Mouse (Mus musculus): ENCODE data around the gene Coro6. TPM values are rescaled to one million over a fixed set of nuclear protein-coding genes. Genes with fewer than 3 reads are reported as not detected.

Gene Coro6
- total RNA-seq, 2 experiments from 2014 or later: 37.6 to 48.5 TPM

DNA sequence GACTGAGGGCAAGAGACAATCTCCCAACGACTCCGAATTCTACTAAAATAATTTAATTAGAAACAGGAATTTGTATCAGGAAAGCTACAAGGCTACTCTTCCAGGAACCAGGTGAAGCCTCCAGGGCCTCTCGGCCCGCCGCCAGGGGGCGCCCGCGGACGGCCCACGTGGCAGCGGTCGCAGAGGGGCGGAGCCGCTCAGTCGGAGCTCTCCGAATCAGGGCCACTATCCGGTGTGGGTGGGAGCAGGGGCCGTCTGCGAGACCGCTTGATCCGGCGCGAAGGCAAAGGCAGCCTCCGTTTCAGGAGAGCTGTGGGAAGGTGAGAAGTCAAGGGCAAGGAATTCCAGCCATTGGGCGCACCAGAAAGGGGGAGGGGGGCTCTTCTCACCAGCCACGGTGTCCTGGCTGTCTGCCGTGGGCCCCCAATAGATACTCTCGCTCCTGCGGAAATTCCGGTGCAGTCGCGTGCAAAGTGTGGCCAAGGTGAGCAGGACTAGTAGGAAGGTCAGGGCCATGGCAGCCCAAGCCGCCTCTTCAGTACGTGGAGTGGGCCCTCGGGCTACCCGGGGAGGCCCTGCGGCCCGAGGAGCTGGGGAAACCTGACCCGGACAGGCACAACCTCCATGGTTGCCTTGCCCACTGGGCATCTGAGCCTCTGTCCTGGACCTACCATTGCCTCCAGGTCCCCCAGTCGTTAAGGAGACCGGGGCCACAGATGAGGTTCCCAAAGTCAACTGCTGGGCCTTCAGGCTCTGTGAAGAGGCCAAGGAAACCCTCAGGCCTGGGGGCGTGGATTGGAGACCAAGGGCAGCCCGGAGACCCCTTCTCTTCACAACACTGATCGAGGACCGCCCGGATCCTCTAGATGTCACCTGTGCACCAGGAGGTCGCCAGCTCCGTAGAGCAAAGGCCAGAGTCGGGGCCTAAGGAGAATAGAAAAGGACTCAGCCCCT lies 46.1 kb downstream of the Coro6 start:
- peak; percentile 82 to 89 for DNase-seq (ENCODE audit: low spot score in 2 of 2)

DNA sequence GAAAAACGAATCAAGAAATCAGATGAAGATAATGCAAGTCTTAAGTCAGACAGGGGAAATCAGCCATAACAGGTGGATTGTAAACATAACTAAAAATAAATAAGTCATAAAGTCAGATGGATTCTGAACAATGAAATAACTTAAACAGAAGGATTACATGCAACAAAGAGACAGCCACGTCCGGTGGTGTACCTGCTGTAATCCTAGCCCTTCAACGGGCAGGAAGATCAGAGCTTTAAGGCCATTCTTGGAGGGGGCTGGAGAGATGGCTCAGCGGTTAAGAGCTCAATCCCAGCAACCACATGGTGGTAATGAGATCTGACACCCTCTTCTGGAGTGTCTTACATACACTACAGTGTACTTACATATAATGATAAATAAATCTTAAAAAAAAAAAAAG lies 49.1 kb downstream of the Coro6 start:
- no peak for DNase-seq (ENCODE audit: low spot score in 2 of 2)

DNA sequence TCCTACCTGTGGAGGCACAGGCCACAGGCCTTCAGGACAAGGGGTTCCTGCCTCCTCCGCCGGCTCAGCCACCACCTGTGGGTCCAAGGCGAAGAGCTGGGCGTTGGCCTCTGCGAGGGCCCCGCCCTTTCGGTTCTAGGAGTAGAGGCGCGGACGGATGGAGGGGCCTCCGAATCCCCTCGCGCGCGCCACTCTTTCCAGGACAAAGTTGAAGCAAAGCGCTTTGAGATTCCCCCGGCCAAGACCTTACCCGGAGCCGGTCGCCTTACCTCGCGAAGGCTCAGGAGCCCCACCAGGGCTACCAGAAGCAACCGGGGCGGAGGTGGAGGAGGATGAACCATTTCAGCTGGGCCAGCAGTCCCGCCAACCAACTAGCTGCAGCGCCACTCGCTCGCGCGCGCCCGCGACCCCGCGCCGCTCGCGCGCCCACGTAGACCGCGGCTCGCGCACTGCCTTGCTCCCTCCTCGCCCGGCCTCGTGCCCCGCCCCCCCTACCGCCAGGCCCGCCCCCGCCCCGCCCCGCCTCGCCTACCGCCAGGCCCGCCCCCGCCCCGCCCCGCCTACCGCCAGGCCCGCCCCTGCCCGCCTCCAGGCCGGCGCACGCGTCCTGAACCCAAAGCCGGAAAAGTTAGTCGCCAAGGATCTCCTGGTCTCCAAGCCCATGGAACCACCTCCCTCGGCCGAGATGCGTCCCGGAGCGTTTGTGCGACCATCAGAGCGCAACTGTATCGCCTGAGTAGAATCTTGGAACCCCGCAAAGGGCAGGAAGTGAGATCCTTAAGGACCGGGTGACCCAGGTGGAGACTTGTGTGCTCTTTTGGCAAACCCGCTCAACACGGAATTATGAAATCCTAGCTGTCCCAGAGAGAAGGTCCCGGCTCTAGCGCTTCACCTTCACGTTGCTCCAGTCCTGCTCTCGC lies 50.9 kb downstream of the Coro6 start:
- peak in 1 of 2 experiments; percentile 41 for DNase-seq (ENCODE audit: low spot score in 2 of 2)

DNA sequence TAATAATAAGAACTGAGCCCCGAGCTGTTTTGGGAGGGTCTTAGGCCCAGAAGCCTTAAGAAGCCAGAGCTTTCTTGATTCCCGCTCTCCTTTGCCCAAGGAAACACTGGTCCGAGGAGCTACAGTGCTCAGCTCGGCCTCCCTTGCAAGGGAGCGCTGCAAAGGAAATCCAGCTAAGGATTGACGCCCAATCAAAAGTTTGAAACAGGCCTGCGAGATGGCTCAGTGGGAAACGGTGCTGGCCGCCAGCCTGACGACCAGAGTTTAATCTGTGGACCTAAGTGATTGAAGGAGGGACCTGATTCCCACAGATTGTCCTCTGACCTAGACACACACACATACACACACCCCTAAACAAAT lies 51.6 kb downstream of the Coro6 start:
- no peak for DNase-seq (ENCODE audit: low spot score in 2 of 2)

DNA sequence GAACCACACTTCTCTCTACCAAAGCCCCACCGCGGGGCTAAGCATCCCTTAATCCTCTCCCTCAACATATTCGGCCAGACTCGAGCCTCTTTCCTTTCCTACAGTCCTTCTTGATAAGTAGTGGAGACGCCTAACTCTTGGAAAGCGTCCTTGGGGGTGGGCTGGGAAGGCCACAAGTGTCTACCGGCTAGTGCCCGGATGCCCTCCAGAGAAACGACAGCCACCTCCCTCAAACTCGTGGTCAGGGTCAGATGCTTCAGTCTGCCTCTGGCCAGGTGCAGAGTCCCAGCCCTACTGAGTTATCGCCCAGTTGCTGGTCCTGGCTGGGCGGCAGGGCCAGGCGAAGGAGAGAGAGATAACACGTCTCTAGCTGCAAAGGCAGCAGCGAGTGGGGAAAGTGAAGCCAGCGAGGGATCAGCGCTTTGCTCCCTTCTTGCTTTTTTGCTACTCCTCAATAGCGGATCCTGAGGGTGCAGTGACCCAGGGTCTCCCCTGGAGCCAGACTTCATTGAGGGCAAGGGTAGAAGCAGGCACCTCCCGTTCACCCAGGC lies 52.1 kb downstream of the Coro6 start:
- no peak for DNase-seq (ENCODE audit: low spot score in 2 of 2)

DNA sequence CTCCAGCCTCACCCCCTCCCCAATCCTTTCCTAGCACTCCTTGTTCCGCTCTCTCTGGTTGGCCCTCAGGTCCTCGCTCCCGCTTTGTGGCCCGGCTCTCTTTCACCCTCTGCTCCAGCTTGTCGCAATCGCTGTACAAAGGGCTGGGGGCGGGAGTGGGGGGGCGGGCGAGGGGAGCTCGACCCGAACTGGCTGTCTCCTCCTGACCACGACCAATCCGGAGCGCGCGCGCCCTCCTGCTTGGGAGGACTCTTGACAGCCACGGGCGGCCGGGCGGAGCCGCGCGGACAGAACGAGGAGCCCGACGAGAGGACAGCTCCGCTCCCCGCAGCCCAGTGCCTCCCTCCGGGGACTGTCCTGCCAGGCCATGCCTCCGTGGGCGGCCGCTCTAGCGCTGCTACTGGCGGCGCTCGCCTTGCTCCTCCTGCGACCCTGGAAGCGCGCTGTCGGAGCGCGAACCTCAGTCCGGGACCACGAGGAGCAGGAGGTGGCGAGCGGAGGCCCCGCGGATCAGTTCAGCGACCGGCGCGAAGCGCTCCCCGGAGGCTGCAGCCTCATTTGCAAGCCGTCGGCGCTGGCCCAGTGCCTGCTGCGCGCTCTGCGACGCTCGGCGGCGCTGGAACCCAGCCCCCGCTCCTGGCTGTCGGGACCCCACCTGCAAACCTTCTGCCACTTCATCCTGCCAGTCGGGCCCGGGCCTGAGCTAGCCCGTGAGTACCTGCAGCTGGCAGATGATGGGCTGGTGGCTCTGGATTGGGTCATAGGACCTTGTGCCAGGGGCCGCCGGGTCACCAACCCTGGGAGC lies 52.8 kb downstream of the Coro6 start, which contains the start of gene Abhd15:
Abhd15 (plus strand) TSS at position 290 of the 805 bp plus-strand sequence.
- peak in 1 of 2 experiments; percentile 49 for DNase-seq (ENCODE audit: low spot score in 2 of 2)

DNA sequence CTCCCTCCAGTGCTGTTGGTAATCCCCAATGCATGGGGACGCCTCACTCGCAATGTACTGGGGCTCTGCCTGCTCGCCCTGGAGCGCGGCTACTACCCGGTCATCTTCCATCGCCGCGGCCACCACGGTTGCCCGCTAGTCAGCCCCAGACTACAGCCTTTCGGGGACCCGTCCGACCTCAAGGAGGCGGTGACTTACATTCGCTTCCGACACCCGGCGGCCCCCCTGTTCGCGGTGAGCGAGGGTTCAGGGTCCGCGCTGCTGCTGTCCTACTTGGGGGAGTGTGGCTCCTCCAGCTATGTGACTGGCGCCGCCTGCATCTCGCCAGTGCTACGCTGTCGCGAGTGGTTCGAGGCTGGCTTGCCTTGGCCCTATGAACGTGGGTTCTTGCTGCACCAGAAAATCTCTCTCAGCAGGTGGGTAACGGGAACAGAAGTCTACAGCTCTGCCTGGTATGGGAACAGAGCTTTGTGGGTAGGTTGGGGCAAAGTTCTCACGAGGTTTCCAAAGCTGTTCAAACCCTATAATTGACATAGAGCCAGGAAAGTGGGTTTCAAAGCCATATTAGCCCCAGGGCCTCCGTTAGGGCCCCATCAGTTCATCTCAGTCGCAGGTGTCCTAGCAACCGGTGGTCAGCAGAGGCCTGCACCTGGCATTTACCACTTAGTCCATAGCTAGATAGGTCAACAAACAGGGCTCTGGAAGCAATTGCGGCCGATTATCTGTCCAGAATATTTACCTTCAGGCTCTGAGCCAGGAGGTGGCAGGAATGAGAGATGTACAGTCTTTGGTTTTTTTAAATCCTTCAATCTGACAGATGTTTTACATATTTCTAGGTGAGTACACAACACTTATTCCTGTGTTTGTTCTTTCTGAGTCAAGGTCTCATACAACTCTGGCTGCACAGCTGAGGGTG lies 53.7 kb downstream of the Coro6 start, which contains the start of gene Trp53i13:
Trp53i13 (minus strand) TSS at position 344 of the 916 bp plus-strand sequence.
- no peak for DNase-seq (ENCODE audit: low spot score in 2 of 2)

DNA sequence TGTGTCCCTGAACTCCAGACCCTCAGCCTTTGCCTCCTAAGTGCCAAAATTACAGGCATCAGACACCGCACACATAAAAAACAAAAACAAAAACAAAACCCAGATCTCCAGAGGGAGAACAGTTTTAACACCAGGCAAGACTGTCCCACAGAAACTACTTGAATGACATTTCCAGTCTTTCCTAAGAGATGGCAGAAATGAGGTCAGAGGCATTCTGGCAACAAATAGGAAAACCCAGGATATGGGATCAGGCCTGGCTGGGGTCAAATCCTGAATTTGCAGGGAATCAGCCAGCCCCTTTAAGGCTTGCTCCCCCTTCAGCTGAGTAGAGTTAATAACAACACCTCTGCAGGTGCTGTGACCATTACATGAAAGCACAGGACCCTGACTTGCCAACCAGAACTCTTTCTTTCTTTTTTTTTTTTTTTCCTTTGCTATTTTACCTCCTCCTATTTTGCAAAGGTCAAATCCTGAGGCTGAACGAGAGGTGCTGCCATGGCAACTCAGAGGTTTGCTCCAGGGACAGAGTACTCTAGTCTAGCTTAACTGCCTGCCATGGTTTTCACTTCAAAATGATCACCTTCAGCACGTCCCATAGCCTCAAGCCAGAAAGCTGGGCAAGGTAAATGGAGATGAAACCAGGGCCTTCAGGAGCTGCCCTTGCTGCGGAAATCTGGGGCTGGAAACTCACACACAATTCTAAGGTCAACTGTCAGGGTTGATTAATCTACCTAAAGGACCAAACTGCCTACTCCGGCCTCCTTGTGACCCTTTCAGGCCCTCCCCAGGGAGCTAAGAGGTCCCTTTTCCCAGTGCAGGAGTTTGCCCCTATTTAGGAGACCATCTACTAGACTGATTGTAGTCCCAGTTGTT lies 54.6 kb downstream of the Coro6 start:
- DNase-seq (ENCODE audit: low spot score in 2 of 2): no peak

DNA sequence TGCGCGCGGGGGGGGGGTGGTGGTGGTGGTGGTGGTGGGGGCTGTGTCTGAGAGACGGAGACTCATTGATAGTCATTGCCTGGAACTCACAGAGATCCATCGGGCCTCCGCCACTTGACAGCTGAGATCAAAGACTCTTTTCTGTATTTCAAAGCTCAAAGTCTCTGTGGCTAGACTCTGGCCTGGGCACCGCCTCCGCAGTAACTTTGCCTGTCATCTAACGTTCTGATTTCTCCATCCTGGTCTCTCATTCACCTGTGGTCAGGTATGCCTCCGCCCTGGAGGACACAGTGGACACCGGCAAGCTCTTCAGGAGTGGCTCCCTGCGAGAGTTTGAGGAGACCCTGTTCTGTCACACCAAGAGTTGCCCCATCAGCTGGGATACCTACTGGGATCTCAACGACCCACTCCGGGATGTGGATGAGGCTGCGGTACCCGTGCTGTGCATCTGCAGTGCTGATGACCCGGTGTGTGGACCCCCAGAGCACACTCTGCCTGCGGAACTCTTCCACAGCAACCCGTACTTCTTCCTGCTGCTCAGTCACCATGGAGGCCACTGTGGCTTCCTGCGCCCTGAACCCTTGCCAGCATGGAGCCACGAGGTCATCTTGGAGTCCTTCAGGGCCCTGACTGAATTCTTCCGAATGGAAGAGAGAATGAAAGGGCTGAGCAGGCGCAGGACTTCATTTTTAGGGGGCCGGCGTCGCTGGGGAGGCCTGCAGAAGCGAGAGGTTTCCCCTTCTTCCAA lies 56.0 kb downstream of the Coro6 start:
- DNase-seq (ENCODE audit: low spot score in 2 of 2): no peak

DNA sequence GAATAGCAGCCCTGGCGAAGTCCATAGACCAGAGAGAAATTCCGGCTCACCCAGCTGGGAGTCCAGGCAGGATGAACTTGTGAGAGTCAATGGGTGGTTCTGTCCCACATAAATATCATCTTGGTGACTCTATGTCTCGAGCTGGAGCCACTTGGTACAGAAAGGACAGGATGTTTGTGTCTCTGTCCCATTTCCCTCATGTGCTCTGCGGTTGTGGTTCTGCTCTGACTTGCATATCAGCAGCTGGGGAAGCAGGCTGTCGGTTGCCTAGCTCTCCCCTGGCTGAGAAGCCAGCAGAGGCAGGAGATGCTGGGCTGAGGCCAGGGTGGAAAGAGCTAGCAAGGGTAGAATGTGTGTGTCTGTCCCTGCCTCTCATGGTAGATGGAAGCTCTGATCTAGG lies 56.8 kb downstream of the Coro6 start, which contains the start of gene Gm10392:
Gm10392 (minus strand) TSS at position 156 of the 400 bp plus-strand sequence.
- DNase-seq (ENCODE audit: low spot score in 2 of 2): no peak

Other genes with a start within 250 kb of the Coro6 start
- 10 to 100 TPM; 29.5 to 30.1 TPM for gene Ssh2, start 246.1 kb upstream of the Coro6 start, total RNA-seq (2021)
- gene Ankrd13b, start 27.3 kb downstream of the Coro6 start, total RNA-seq (2021): 10 to 100 TPM; 80.5 to 82.5 TPM
- 100 to 1,000 TPM; 282 to 319 TPM for gene Git1, start 31.2 kb downstream of the Coro6 start, total RNA-seq (2021)
- gene Abhd15, start 52.7 kb downstream of the Coro6 start, total RNA-seq (2021): 1 to 10 TPM in 1 of 2 experiments, under 1 TPM in 1; 0.77 to 1.3 TPM
- 1 to 10 TPM; 4.1 to 4.5 TPM for gene Trp53i13, start 53.6 kb downstream of the Coro6 start, total RNA-seq (2021)
- gene Gm10392, start 56.8 kb downstream of the Coro6 start, total RNA-seq (2021): not detected
- 100 to 1,000 TPM in 1 of 2 experiments, 10 to 100 TPM in 1; 98.1 to 102 TPM for gene Taok1, start 145.4 kb downstream of the Coro6 start, total RNA-seq (2021)
- gene Nufip2, start 223.7 kb downstream of the Coro6 start, total RNA-seq (2021): 10 to 100 TPM; 66.4 to 68.7 TPM